Mouse (Mus musculus): ENCODE results near the gene Mettl17.
A peak's percentile ranks its signal among the peaks of the same experiment; 100 is the strongest.
"Not testable (repeated sequence)": the region's sequence is repeated elsewhere in the genome, so short reads cannot be mapped to it uniquely, and the experiment has no call there.

The Mettl17 gene

DNA sequence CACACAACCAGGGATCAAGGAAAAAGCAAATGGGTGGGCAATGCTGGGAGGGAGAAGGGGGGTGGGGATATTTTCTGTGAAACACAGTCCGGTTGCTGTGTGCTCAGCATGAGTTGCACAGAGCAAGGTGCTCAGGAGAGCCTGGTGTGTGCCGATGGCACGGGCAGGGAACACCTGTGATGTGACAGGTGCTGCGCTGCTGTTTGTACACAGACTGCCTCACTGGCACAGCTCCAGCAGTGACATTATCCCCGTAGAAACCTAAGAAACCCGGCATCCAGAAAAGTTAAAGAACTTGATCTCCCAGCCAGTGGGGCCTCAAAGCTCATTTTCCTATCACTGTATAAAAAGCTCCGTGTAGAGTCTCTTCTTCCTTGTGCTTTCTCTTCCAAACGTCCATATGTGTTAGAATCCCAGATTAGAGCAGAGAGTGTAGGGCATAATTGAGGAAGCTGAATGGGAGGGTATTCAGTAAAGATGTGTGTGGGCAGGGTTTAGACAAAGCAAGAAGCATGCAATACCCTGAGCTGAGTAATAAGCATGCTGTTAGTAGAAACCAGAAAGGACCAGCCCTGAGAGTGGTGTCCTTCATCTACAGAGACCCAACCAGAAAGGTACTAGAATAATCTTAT, 12.0 kb downstream of the Mettl17 start:
- DNase-seq, result no peak

DNA sequence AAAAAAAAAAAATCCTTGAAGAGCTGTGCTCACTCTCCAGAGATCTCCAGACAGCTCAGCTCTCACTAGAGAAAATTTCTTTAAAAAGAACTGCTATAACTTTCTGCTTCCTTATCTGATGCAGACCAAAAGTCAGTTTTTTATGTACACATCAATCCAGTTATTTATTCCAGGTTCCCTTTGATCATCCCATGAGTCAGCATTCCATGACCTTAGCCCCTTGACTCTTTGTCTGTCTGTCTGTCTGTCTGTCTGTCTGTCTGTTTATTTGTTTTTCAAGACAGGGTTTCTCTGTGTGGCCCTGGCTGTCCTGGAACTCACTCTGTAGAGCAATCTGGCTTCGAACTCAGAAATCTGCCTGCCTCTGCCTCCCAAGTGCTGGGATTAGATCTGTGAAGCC, 14.7 kb downstream of the Mettl17 start:
- DNase-seq, result no peak

DNA sequence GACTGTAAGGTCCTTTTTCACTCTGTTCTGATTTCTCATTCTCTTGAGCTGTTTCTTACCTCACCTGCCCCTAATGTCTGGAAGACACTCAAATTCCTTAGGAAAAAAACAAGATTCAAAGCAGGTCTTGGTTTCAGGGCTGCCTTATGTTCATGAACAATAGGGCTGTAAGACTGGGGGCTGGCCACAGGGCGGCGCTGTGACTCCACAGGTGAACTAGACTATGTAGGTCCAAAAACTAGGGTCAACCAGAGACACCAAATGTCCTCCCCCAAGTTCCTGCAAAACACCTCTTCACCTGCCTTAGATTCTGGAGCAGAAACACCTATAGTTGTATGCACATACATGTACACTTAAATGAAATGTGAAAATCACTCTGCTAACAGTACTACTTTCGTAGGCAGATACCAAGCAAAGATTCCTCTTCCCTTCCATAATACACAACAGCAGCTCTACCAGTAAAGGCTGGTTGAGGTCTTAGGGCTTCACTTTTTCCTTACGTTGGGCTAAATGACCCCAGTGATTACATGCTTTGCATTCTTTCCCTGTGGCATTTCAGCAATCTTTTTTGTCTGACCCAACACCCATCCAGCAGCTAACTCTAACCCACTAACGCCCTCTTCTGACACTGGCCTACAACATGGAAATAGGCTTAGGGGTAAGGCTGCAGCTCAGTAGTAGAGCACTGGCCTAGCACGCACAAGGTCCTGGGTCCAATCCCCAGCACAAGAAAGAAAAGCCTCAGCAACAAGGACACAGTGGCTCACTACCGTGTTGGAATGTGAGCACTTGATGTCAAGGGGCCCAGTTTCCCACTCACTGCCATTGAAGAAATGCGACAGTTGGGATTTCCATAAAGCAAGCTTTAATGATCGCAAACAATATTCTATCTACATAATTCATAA, 18.4 kb downstream of the Mettl17 start:
- peak; percentile 79 for DNase-seq

DNA sequence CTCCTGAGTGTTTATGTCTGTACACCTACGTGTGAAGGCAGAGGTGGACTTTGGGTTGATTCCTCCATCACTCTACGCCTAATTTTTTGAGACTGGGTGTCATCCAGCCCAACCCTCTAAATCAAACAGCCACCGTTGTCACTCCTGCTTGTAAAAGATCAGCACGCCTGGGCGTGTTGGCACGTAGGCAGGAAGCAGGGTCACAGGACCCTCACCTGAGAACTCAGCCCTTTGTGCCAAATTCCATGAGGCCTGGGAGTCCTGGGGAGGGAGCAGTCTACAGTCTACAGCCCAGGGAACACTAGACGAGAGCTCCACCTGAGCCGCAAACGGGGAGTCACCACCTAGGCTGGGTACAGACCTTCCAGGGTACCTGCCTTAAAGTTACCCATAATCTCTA, 19.1 kb downstream of the Mettl17 start:
- no peak for DNase-seq

DNA sequence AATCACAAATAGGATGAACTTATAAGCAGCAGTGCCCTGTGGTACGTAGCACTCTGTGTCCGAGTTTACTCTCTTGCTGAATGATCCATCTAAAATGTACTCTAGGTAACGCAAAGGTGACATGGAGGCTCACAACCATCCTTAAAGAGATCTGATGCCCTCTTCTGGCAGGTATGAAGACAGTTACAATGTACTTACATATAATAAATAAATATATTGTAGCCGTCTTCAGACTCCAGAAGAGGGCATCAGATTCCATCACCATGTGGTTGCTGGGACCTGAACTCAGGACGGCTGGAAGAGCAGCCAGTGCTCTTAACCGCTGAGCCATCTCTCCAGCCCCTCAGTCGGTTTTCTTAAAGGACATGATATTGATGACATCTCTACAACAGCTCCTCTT, 20.1 kb downstream of the Mettl17 start:
- DNase-seq, result no peak

DNA sequence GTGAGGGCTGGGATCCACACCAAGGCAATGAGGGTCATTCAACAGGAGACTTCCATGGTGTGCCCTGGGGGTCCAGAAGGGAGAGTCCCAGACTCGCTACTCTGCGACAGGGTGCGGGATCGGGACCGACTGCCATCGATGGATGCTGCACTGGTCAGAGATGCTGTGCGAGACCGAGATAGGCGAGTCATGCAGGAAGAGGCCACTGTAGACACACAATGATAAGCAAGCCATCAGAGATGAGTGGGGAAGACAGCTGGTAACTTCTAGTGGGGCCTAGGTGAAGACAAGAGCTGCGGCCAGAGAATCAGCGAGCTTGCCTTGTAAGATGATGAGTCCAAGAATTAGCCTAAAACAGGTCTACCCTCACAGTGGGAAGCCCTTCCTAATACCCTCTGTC, 21.5 kb downstream of the Mettl17 start:
- DNase-seq, result no peak

DNA sequence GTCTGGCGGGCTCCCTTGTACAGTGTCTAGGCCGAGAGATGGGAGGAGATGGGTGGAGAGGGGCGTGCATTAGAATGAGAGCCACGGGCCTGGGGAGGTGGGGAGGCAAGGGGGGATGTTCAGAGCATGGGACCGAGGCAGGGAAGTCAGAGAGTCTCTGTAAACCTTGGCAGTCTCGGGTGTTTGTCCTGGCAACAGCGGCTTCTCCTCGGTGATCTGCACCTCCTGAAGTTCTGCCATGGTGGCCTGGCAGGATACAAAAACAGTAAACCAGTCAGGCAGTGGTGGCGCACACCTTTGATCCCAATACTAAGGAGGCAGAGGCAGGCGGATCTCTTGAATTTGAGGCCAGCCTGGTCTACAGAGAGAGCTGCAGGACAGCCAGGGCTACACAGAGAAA, 26.7 kb downstream of the Mettl17 start:
- no peak for DNase-seq

DNA sequence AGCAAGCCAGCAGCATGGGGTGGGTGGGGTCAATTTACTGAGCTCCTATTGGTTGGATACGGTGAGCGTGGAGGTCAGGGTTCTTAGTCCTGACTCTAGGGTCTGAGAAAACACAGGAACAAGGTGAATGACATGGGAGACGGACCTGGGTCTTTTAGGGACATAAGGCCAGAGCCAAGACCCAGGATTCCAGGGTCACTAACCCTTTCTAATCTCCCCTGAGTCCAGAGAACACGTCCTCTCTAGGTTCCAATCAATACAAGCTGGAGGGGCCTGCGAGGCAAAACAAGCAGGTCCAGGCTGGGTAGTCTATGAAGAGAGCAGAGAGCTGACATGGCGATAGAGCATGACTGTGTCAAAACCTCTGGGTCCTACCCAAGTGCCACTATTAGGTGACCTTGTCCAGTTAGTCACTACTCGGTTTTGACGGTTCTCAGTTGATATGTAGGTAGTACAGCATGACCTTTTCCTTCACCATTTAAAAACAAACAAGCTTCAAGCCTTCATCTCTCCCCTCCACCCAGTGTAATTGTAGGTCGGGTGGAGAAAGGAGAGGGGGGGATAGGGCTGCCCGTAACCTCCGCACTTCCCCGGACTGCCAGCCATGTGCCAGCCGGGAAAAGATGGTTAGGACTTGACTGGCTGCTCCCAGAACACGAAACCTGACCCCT, 27.9 kb downstream of the Mettl17 start:
- DNase-seq, result no peak

DNA sequence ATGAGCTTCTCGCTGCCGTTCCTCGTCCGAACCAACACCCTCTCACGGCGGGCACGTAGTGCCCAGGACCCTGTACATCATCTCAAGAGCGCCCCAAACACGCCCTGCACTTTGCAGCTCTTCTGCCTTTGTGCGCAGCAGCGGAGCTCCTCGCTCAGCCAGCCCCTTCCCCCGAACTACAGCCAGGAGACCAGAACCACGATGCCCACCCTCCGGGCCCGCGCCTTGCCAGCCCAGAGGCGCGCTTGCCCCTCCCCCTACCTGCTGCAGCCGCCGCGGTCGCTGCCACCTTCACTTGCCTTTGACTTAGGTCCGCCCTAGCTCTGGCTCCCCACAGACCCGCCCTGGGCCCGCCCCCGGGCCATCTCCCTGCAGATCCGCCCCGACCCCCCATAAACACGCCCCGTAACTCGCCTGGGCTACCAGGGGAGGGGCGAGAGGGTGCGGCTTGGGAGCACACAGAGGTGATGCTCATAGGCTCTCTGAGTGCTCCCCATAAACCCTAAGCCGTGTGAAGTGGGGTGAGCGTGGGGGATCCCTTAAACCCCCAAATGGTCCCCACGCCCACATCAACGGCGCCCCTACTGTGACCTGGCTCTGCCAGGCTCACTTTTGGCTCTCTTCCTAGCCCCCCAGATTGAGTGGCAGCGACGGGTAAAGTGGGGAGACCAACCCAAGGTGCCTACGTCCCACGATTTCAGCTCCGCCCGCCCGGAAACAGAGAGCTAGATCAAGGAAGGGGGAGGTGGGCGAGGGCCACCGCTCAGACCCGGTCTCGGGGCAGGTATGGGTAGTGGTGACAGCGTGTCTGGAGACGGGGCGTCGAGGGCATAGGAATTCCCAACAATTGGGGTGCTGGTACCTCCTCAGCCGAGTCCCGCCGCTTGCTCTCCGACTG, 28.7 kb downstream of the Mettl17 start:
- peak; percentile 61 for DNase-seq

DNA sequence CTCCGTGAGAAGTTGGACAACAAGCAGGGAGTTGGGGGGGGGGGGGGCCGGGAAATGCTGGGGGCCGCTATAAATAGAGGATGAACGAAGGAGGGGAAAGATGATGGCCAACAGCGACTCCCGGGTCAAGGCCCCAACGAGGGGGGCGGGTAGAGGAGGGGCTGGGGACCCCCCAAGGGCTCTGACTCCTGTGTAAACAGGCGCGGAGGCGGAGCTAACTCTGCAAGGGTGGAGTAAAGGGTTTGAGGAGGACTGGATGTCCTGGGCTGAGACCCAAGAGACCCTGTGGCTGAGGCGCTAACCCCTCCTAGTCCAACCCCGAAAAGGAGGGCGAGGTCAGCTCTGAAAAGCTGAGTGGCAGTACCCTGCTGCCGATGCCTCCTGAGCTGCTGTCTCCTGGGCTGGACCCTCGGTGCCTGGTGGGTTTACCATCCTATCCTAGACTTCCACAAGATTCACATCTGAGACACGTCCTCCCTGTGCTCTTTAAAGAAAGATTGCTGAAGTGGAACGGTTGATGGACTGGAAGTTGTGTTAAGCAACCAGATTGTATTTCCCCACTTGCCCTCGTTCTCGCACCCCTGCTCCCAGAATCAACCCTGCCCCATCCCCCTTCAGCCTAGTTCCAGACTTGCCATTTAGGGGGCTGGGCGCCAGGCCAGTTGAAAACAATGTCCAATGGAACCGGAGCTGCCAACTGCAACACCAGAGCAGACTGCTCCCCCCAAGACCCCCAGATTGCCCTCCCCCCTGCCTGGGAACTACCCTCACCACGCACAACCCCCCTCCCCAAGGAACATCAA, 29.5 kb downstream of the Mettl17 start, which contains the start of gene Ndrg2:
Gene Ndrg2, minus strand, starts transcription at position 199 of the 803 bp plus-strand sequence.
- DNase-seq, result peak; percentile 45

DNA sequence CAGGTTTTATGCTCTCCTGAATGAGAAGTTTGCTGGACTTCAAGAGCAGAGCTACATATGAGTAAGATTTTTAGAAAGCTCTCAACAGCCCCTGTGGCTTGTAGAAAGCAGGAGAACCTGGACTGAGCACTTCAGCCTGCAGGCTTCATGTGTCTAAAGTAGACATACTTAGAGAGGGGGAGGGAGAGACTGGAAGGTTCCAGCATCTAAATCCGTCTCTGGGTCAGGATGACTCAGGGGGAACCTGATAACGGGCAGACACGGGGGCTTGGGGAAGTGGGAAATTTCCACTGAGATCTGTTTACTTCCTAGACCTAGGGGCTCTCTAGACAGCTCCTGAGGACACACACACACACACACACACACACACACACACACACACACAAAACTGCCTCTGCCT, 30.4 kb downstream of the Mettl17 start:
- no peak for DNase-seq

DNA sequence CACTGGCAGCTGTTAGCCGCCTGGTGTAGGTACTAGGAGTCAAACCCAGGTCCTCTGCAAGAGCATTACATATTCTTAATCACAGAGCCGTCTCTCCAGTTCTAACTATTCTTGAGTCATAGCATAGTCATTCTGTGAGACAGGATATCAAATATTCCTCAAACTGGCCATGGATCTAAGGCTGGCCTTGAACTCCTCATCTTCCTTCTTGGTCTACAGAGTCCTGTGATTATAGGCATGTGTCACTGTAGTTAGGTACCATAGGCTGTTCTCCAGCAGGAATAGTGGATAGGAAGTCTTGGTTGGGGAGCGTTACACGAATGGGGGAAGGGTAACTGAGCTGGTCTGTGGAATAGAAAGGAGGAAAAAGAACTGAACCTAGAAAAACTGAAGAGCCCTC, 31.9 kb downstream of the Mettl17 start:
- DNase-seq, result no peak

DNA sequence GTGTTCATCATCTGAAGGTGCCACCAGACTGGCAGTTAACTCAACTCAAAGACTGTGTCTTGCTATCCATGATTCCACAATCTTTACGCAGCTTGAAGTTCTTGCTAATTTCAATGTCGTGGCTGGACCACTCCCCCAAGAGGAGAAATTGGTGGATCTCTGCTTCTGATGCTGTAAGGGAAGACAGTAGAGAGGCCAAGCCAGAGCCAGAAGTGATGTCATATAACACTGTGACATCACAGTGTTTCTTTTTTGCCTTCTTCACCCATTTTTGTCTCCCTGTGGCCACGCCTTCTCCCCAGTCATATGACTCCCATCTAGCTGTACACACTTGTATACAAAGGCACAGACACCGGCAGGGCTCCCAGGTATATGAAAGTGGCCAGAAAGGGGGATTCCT, 33.5 kb downstream of the Mettl17 start, which contains the start of gene Tppp2:
Gene Tppp2, plus strand, starts transcription at position 301 of the 400 bp plus-strand sequence.
- no peak for DNase-seq

DNA sequence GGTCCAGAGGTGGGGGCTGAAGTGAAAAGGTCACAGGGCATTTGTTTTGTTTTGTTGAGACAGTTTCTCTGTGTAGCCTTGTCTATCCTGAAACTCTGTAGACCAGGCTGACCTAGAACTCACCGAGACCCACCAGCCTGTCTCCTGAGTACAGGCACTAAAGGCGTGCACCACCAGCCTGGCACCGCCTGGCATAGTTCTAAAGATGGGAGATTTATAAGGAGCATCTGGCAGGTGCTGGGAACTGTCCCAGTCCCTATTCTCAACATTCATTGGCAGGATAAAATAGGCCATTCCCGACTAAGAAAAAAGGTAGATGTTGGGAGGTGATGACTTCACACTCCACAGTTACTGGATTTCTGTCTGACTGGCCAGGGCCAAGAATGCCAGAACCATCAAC, 34.3 kb downstream of the Mettl17 start:
- DNase-seq, result no peak

DNA sequence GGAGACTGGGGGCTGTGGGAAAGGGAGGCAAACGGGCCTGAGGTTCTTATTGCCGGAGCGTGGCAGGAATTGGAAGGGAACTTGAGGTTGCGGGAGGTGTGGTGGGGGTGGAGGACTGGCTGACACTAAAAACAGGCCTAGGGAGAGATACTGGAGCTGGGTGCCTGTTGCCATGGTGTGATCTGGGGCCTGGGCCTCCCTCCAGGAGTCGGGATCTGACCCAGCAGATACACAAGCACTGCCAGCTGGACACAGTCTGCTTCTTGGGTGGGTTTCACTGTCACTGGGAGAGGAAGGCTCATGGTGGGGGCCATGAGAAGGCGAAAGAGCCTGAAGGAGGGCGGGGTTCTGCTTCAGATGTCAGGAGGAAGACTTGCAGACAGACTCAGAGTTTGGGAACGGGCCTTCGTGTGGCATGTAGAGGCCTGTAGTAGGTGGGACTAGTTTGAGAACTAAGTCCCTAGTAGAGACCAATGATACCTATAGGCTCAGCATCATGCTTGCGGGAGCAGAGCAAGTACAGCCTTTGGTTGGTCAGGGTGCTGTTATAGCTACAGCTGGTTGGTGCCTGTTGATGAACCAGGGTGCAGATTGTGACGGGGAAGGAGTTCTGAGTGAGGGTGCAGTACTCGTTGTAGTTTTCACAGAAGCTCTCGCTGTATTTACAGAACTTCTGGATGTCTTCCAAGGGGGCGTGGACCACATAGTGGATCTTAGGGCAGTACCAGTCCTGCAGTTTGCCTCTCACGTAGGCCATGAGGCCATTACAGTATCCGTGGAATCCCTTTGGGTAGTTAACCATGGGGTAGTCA, 37.3 kb downstream of the Mettl17 start:
- no peak for DNase-seq

DNA sequence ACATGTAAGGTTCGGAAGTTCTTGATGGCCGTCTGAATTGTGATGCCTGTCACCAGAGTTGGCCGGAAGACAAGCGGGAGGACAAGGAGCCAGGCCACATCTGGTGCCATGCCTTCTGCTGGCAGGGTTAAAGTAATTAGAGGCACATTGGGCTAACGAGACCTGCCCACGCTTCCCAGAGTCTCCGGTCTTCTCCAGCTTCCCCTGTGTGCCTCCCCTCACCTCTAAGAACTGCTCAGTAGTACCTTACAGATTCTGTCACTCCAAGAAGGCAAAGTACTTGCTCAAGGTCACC, 37.9 kb downstream of the Mettl17 start, which contains the start of gene Rnase13:
Gene Rnase13, minus strand, starts transcription at position 203 of the 295 bp plus-strand sequence.
- DNase-seq, result no peak

DNA sequence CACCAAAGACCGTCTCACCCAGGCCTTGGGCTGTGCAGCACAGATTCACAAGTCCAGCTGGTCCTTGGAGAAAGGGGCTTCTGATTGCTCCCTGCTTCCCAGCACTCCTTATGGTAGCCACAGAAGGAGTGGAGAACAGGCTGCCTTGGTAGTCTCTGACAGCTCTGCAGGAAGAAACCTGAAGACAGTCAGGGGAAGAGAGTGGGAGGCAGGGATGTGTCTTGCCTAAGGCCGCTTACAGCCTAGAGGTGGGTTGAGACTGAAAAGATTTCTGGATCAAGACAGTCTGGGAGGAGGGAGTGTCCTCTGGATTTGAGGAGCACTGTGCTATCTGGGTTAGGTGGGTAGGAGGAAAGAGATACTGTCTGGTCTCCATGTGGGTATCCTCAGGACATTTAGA, 38.3 kb downstream of the Mettl17 start:
- no peak for DNase-seq

DNA sequence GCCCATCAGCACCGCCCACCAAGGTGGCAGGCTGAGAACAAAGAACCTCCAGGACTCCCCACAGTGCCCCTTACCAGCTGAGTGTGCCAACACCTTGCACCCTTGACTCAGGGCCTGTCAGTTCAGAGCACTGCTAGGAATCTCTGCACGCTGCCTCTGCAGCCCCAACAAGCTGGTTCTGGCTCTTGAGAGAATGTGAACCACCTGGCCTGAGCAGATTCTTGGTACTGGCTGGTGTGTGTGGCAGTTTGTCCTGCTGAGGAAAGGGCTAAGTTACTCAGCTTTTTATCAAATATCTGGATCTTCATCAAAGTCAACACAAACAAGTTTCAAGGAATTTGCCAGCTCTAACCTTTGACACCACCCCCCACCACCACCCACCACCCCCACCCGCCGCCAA, 38.9 kb downstream of the Mettl17 start:
- no peak for DNase-seq

DNA sequence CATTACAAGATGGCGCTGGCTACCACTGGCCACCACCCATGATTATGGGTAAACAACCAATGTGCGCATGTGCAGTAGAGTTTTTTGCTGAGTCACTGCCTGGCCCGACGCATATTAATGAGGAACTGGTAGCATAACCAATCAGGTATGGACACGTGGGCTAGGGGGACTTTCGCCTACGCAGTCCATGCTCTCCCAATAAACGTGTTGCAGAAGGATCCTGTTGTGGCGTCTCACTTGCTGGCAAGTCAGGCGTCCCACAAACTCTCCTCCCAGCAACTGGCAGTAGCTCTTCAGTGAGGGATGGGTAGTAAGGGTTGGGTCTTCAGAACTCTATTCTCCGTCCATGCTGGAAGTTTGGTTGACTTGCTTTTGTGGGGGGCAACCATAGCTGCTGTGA, 42.3 kb downstream of the Mettl17 start:
- not testable (repeated sequence) for DNase-seq

DNA sequence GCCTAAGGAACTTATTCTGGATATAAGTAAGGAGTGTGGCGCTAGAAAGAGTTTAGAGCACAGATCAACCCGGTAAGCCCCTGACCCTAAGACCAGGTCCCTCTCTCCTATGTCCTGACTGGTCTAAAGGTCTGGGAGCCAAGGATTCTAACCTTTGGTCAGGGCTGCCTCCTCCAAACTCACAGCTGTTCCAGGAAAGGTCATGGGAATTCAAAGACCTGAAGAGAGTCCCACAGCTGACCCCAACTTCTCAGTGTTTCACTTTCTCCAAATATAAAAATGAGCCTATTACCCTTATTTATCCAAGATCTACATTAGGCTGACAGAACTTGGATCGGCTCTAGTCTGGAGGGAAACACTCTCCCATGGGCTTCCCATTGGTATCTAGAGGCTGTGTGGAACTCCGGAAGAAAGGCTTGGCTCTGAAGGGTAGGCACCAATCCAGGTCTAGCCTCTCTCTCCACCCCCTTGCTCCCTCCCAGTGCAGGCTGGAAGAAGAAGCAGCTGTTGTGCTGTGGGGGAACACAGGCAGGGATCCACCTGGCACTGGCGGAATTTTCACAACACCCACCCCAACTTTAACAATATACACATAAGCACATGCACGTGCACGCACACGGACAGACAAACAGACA, 44.8 kb downstream of the Mettl17 start:
- DNase-seq, result no peak

Measured in cerebellum, adult 8-10 months (tissue).